Mouse (Mus musculus) lung, postnatal 0 days (tissue): Measurements from ENCODE around the gene Dnlz.

Experiments
- CTCF ChIP-seq: IDR thresholded peaks from 2 replicates; pipeline ENCODE4 v1.5.1; 2016; ENCODE audit warnings: antibody characterized with exemption, mild to moderate bottlenecking
- EP300 ChIP-seq: IDR thresholded peaks from 2 replicates; pipeline ENCODE4 v1.6.1; 2016; ENCODE audit warnings: antibody characterized with exemption, mild to moderate bottlenecking, control low read depth

- TF ChIP-seq CTCF (no peak), EP300 (no peak)
Measured at GRCm38 (mm10) chr2:26356678-26357077, 4.8 kb upstream of the Dnlz start.
